Mouse (Mus musculus) left cerebral cortex, postnatal 36 days (tissue): Measurements from ENCODE around the gene Kalrn. TPM values are rescaled to one million over a fixed set of nuclear protein-coding genes. Genes with fewer than 3 reads are reported as not detected.

ENCODE experiments used
- DNase-seq, 2 experiments: peaks; one replicate each; pipeline ENCODE4 v3.0.0; 2021 to 2022; ENCODE audit warnings: low spot score in 2 of 2, mixed read lengths in 1 of 2
- intact Hi-C: fragments of 180-260 bp; cut with DNase I; formaldehyde crosslinking; loops from one replicate; pipeline ENCODE4 v1.15.1; 2025
- total RNA-seq, 2 experiments: library from RNA; stranded (reverse); gene quantifications; 2 replicates each; pipeline ENCODE4 v1.2.3; 2021

Gene Kalrn
- total RNA-seq, 2 experiments from 2014 or later: 564 to 585 TPM

DNA sequence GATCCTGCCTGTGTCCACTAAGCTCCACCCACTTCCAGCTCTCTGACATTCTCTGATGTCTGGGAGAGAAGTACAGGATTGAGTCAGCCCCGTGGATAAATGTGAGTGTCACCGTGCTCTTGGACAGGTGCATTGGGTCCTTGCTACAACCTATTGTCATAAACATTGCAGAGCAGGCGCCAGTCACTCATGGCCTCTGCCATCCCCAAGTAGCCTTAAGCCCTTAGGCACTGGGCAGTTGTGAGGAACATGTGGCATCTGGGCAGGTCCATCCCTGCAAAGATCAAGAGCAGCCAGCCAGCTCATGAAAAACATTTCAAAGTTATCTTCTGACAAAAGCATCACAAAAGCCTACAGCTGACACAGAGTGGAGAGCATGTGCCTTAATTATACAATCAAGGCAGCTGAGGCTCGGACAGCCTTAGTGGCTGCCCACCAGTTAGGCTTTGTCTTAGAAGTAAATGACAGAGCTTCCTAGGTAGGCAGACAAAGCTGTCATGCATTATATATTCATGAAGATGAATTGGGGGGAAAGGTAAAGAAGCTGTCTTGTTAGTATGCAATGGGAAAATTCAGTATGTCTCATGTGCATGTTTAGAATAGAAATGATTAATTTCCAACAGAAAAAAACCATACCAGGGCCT is 319.2 kb downstream of the Kalrn start:
- DNase-seq: no peak
- intact Hi-C loops: no loop called here

DNA sequence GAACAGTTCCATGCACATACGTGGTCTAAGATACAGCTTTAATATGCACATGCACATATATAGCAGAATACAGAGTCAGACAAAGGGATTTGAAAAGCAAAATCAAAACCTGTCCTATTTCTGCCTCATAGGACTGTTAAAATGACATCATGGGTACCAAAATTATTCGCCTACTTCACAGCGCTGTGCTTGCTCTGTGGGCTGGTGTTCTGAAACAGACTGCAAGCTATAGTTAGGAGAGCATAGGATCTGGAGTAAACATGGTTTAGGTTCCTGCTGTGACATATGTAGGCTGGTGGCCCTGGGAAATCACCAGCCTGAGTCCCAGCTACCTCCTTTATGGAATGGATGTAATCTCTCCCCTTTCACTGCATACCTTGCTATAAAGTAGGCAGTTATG is 320.7 kb downstream of the Kalrn start:
- intact Hi-C loops: no loop called here
- no peak for DNase-seq

DNA sequence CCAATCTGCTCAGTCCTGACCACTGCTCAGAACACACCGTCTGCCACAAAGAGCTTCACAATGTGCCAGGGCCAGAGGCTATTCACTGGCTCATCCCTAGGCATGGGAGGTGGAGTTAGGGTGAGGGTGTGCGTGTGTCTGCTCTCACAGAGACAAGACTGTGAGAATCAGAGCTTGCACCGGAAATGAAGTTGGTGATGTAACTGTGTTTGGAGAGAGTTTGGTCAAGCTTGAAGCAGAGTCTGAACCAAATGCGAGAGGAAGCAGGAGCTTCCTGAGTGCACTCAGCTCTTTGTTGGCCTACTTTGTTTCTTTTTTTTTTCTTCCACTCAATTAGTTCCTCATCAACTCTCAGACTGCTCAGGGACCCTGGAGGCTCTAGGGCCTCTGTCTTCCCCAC is 325.1 kb downstream of the Kalrn start:
- no peak for DNase-seq
- intact Hi-C loops: no loop called here

GRCm38 (mm10) chr16:34241936-34242729 is 331.2 kb downstream of the Kalrn start:
- peak; percentile 87 to 90 for DNase-seq
- intact Hi-C loops: no loop called here

DNA sequence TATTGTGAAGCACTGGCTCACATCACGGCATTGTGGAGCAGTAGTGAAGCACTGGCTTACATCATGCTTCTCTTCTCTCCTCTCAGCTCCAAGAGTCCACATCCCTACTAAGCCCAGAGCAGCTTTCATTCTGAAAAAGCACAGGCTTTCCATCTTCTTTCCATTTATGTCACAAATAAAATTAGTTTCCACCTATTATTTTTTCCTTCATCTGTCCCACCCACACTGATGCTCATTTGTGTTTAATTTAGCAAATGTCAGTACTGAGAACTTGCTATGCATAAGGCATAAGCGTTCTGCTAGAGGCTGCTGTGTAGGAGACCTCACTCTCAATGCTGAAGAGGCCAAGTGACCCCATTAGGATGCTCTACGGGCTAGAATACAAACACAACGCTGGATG is 333.7 kb downstream of the Kalrn start:
- intact Hi-C loops: loop anchor here (10.0 kb wide), 1 partner anchor 45 kb away; no protein-coding TSS in a partner anchor
- no peak for DNase-seq

- intact Hi-C loops: loop anchor here (10.0 kb wide), 1 partner anchor 48 kb away; no protein-coding TSS in a partner anchor
- peak; percentile 77 to 79 for DNase-seq
These were observed 336.3 kb downstream of the Kalrn start for GRCm38 (mm10) chr16:34236898-34237611.

DNA sequence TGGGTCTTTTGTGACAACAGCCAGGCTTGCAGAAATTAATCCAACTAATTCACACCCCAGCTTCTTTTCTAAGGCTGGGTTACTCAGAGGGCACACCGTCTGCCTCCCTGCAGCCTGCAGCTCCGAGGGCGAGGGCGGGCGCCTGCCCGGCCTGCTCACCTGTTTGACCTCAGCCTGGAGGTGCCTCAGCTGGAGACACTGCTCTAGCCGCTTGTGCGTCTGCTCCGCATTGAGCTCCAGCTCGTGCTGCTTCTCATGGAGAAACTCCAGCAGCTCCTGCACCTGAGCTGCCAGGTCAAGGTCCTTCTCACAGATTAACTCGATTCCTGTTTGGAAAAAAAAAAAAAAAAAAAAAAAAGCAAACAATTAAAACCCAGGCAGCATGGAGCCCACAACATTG is 338.2 kb downstream of the Kalrn start:
- no peak for DNase-seq
- intact Hi-C loops: loop anchor here (10.0 kb wide), 1 partner anchor 50 kb away; no protein-coding TSS in a partner anchor

DNA sequence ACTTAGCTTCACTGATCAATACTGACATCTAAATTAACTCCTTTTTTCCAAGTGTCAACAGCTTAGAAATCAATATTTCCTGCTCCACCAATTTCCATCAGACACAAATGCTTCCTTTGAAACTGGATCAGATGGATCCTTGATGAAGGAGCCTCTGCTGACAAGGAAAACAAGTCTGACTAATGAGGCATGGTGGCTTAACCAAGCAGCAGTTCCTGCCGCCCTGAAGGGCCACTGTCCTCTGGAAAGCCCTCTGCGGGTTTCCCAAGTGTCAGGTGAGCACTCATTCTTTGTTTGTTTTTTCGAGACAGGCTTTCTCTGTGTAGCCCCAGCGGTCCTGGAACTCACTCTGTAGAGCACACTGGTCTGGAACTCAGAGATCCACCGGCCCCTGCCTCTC is 341.4 kb downstream of the Kalrn start:
- no peak for DNase-seq
- intact Hi-C loops: loop anchor here (10.0 kb wide), 1 partner anchor 53 kb away; no protein-coding TSS in a partner anchor

- intact Hi-C loops: loop anchor here (10.0 kb wide), 1 partner anchor 54 kb away; no protein-coding TSS in a partner anchor
- DNase-seq: no peak
These were observed 342.2 kb downstream of the Kalrn start for GRCm38 (mm10) chr16:34231146-34231545.

DNA sequence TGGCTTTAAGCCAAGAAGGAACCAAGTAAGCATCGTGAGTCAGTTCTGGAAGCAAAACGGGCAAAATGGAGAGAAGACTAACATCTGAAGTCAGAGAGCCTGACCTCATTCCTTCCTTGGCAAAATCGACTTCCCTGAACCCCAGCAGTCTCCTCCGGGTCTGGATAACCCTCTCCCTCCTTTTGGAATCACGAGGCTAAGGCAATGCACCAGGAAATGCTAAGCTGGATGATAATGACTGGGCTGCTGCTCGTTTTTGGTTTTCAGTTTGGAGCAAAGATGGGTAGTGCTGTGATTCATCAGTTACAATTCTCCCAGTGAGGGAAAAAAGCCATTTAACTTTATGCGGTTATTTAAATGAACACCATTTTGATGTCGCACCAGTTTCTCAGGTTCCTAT is 344.0 kb downstream of the Kalrn start:
- DNase-seq: peak in 1 of 2 experiments; percentile 5
- intact Hi-C loops: no loop called here

- DNase-seq: peak; percentile 17 to 21
- intact Hi-C loops: no loop called here
These were observed 344.7 kb downstream of the Kalrn start for GRCm38 (mm10) chr16:34228661-34229060.

- intact Hi-C loops: no loop called here
- peak in 1 of 2 experiments; percentile 9 for DNase-seq
These were observed 361.2 kb downstream of the Kalrn start for GRCm38 (mm10) chr16:34212160-34212559.

GRCm38 (mm10) chr16:34211243-34211642 is 362.1 kb downstream of the Kalrn start:
- intact Hi-C loops: no loop called here

DNA sequence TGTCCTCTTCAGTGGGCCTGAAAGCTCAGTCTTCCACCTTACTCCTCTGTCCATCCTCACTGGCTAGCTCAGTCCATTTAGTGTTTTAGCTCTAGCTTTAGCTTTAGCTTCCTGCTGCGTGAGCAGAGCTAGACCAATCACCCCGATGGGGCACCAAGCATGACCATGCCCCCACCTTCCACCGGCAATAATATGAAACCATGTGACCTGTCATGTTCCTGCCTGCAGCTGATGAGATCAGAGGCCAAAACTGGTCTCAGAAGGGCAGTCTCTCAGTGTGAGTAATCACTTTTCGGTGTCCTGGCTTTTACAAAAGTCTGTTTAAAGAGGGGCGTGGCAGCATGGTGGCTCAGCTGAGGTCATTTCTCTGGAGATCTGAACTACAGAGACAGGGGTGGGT is 364.6 kb downstream of the Kalrn start:
- DNase-seq: no peak
- intact Hi-C loops: no loop called here

More at GRCm38 (mm10) chr16:34211243-34211642, 362.1 kb downstream of the Kalrn start:
- DNase-seq: no peak

DNA sequence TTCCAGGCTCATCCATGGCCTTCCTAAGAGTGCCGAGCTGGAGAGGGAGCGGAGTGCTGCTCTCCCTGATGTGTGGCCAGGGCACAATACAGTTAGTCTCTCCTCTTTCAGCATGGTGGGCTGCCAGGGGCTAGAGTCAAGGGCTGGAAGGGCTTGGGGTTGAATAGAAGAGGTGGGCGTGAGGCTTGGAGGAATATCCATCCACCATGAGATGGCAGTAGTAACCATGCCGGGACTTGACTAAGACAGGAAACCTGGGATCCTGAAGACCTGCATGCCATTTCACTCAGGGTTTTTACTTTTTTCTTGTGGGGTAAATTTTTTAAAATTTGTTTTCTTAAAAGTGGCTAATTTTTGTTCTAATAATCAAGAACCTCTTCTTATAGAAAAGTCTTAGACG is 365.4 kb downstream of the Kalrn start:
- intact Hi-C loops: no loop called here
- DNase-seq: no peak

DNA sequence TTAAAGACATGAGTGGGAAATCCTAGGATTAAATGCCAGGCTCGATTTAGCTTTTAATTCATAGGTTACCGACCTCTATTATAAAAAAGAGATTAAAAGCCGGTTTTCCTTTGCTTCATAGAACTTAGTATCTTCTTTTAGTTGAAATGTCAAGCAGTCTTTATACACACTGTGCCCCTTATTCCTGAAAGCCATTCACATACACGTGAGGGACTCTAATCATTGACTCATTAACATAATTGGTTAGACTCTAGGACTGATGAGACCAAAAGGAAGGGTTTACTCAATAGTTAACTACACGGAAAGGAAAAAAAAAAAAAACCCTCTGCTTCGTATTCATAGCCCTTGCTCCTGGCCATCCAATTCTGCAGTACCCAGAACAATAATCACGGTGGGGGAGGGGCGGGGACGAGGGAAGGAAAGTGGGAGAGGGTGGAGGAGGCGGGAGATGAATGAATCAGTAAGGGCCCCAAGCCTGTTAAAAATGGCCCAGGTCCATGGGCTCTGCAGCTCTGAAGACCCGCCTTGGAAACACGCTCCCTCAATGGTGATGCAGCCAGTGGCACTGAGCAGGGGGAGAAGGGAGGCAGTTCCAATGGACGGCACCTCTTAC is 368.7 kb downstream of the Kalrn start:
- DNase-seq: no peak
- intact Hi-C loops: no loop called here

DNA sequence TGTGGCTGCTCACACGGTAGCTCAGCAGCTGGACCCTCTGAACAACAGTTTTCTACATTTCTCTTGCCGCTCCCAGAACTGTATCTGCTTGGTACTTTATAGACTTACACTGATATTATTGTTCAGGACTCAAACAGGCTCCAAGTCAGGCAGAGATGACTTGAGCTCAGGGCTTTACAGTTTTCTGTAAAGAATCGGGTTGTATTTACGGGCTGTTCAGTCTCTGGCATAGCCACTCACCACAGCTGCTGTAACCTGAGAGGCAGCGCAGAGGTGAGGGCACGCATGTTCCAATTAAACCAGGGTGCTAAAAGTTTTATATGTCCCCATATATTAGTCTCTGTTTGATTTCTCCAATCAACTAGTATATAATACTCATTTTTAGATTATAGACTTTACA is 373.8 kb downstream of the Kalrn start:
- no peak for DNase-seq
- intact Hi-C loops: loop anchor here (10.0 kb wide), 1 partner anchor 505 kb away; no protein-coding TSS in a partner anchor

DNA sequence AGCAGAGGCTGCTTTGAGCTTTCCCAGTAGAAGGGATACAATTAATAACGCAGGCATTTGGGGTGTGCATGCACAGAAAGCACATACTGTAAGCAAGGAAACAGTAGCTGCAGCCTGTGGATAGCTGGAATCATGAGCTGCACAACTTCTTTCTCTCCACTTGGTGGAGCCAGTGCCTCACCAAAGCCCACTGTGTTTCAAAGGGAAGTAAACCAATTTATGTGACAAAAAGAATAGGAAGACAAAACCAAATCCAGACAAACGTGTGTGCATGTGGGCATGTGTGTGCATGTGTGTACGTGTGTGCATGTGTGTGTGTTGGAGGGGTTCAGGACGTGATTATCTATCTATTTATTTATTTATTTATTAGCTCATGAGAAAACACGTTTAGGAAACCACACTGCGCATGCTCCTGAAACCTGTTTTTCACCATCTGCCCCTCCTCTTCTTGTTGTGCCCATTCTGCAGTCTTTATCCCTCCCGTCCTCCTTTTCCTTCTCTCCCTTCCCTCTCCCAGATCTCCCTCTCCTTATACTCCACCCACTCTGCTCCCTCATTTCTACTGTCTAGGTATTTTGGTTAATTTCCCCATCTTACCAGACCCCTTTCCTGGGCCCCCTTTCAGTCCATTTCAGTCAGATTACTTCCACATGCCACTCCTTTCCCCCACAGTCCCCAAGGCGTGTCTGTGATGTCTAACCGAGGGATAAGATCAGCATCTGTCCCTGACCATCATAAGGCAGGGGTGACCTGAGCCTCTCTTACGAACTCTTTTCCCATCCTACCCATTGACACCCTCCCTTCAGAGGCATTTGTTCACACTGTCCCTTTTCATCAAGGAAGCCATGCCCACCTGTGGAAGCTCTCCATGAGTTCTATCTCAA is 380.1 kb downstream of the Kalrn start:
- intact Hi-C loops: loop anchor here (2.0 to 10.0 kb wide), 2 partner anchors 102 to 512 kb away; no protein-coding TSS in a partner anchor
- DNase-seq: no peak

- peak in 1 of 2 experiments; percentile 17 for DNase-seq
- intact Hi-C loops: no loop called here
These were observed 388.6 kb downstream of the Kalrn start for GRCm38 (mm10) chr16:34184721-34185120.
